Mouse (Mus musculus): ENCODE results near the gene Pde6h. TPM values are rescaled to one million over a fixed set of nuclear protein-coding genes. Genes with fewer than 3 reads are reported as not detected.

Gene Pde6h
- total and polyA plus RNA-seq, 3 experiments = 0.08 TPM; not detected in 2

GRCm38 (mm10) chr6:137014346-137014745 is 90.7 kb downstream of the Pde6h start:
- TF ChIP-seq CHD1 (IDR thresholded peaks at IDR 0.05; ENCODE audit: low read depth, low read length) (no peak), TCF12 (IDR thresholded peaks at IDR 0.05; ENCODE audit: low read depth, low read length) (no peak), KAT2A (conservative IDR thresholded peaks at IDR 0.05; ENCODE audit: low read depth, low read length) (no peak), MEF2A (IDR thresholded peaks at IDR 0.05; ENCODE audit: extremely low read depth, insufficient replicate concordance, low read depth, low read length, poor library complexity, severe bottlenecking) (no peak)
- no peak overlapping the region for H3K4me3 ChIP-seq (ENCODE audit: control insufficient read depth in 1 of 2, insufficient read depth in 1 of 2, low read depth in 2 of 2, low read length in 2 of 2)
- no peaks in the 10 kb centered on the region for H3K36me3 ChIP-seq (ENCODE audit: control insufficient read depth in 1 of 2, insufficient read depth in 2 of 2, low read length in 2 of 2)

DNA sequence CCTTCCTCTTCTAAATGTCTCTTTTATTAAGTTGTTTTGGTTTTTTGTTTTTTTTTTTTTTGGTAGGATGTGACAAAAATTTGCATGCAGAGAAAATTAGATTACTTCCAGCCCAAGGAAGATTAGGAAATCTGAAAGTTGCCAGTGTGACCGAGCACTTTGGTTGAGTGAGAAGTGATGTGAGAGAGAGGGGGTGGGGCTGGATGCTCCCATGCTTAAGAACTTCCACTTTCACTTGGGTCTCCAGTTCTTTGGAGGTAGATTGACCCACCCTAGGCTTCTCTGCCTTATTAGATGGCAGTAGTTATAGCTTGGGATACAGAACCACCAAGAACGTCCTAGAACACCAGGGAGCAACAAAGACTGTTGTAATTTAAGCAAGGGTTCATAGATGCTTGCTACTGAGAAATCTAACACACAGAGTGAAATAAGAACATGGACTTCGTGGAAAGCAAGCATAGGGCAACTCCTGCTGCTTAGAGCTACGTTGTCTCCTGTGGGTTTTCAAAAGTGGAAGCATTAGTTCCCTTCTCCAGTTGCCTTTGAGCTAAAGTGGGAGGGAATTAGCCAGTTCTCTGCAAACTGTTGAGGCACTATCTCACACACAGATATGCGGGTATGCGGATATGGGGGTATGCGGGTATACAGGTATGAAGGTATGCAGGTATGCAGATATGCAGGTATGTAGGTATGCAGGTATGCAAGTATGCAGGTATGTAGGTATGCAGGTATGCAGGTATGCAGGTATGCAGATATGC is 93.8 kb downstream of the Pde6h start:
- no peak for TF ChIP-seq TAL1 (IDR thresholded peaks at IDR 0.05; ENCODE audit: low read length)
- no peak for TF ChIP-seq USF1 (IDR thresholded peaks at IDR 0.05; ENCODE audit: low read depth, low read length)
- TF ChIP-seq ZMIZ1 (IDR thresholded peaks at IDR 0.05; ENCODE audit: low read depth, low read length) = no peak
- no peak for TF ChIP-seq MYB (IDR thresholded peaks at IDR 0.05; ENCODE audit: low read depth, low read length)
- TF ChIP-seq RAD21 (IDR thresholded peaks at IDR 0.05; ENCODE audit: low read depth, low read length) = no peak
- TF ChIP-seq CHD1 (IDR thresholded peaks at IDR 0.05; ENCODE audit: low read depth, low read length) = no peak
- TF ChIP-seq BHLHE40 (IDR thresholded peaks at IDR 0.05; ENCODE audit: borderline replicate concordance, low read depth, low read length) = no peak
- TF ChIP-seq ZKSCAN1 (IDR thresholded peaks at IDR 0.05; ENCODE audit: low read depth, low read length) = no peak
- TF ChIP-seq CHD2 (IDR thresholded peaks at IDR 0.05; ENCODE audit: low read length) = no peak
- no peak for TF ChIP-seq MYC (IDR thresholded peaks at IDR 0.05; ENCODE audit: low read depth, low read length)
- TF ChIP-seq SIN3A (IDR thresholded peaks at IDR 0.05; ENCODE audit: low read length) = no peak
- no peak for TF ChIP-seq NELFE (IDR thresholded peaks at IDR 0.05; ENCODE audit: low read depth, low read length)
- no peak for TF ChIP-seq TCF12 (IDR thresholded peaks at IDR 0.05; ENCODE audit: low read depth, low read length)
- no peak for TF ChIP-seq UBTF (IDR thresholded peaks at IDR 0.05; ENCODE audit: borderline replicate concordance, insufficient read depth, low read depth, low read length)
- no peak for DNase-seq (ENCODE audit: low read depth, low spot score)
- H3K4me3 ChIP-seq (ENCODE audit: control insufficient read depth in 1 of 2, insufficient read depth in 1 of 2, low read depth in 2 of 2, low read length in 2 of 2) = no peak overlapping the region

More at GRCm38 (mm10) chr6:137014346-137014745, 90.7 kb downstream of the Pde6h start:
- no peaks in the 10 kb centered on the region for H3K27me3 ChIP-seq (ENCODE audit: control insufficient read depth in 1 of 2, insufficient read depth in 2 of 2, low read length in 2 of 2)
- H3K27ac ChIP-seq (ENCODE audit: control insufficient read depth, low read depth, low read length) = no peak overlapping the region
- no peak for DNase-seq (ENCODE audit: low read depth, low spot score)
- H3K79me2 ChIP-seq (ENCODE audit: control insufficient read depth, insufficient read depth, low read length, poor library complexity) = no peaks in the 10 kb centered on the region
- H3K4me1 ChIP-seq (ENCODE audit: control insufficient read depth in 1 of 2, insufficient read depth in 2 of 2, low read length in 2 of 2) = no peaks in the 10 kb centered on the region
- no peak overlapping the region for H3K9ac ChIP-seq (ENCODE audit: control insufficient read depth, low read depth, low read length, poor library complexity, severe bottlenecking)
- no peaks in the 10 kb centered on the region for H3K9me3 ChIP-seq (replicated peaks; ENCODE audit: insufficient read depth, low read length)

More for the DNA sequence above, 93.8 kb downstream of the Pde6h start:
- no peaks in the 10 kb centered on the region for H3K36me3 ChIP-seq (ENCODE audit: control insufficient read depth in 1 of 2, insufficient read depth in 2 of 2, low read length in 2 of 2)
- H3K9ac ChIP-seq (ENCODE audit: control insufficient read depth, low read depth, low read length, poor library complexity, severe bottlenecking) = no peak overlapping the region
- H3K79me2 ChIP-seq (ENCODE audit: control insufficient read depth, insufficient read depth, low read length, poor library complexity) = no peaks in the 10 kb centered on the region
- no peaks in the 10 kb centered on the region for H3K9me3 ChIP-seq (replicated peaks; ENCODE audit: insufficient read depth, low read length)
- no peaks in the 10 kb centered on the region for H3K27me3 ChIP-seq (ENCODE audit: control insufficient read depth in 1 of 2, insufficient read depth in 2 of 2, low read length in 2 of 2)
- no peak overlapping the region for H3K27ac ChIP-seq (ENCODE audit: control insufficient read depth, low read depth, low read length)
- no peaks in the 10 kb centered on the region for H3K4me1 ChIP-seq (ENCODE audit: control insufficient read depth in 1 of 2, insufficient read depth in 2 of 2, low read length in 2 of 2)

Other genes starting within 250 kb of the Pde6h start
- not detected in 2 replicates for gene Gucy2c, start 142.1 kb upstream of the Pde6h start, total RNA-seq (2012; rRNA removed)
- gene Gucy2c, start 142.1 kb upstream of the Pde6h start, polyA plus RNA-seq (2012; ENCODE audit: insufficient read depth in 1 of 2, insufficient read length in 2 of 2, low read depth in 1 of 2, low replicate concordance in 2 of 2, missing spikeins in 1 of 2) = not detected
- 306 and 416 TPM in 2 replicates for gene Hist4h4, start 119.4 kb upstream of the Pde6h start, total RNA-seq (2012; rRNA removed)
- gene Hist4h4, start 119.4 kb upstream of the Pde6h start, polyA plus RNA-seq (2012; ENCODE audit: insufficient read depth in 1 of 2, insufficient read length in 2 of 2, low read depth in 1 of 2, low replicate concordance in 2 of 2, missing spikeins in 1 of 2) = 1 to 10 TPM in 1 of 2 experiments, not detected in 1; 1.1 TPM
- 111 and 142 TPM in 2 replicates for gene H2afj, start 115.6 kb upstream of the Pde6h start, total RNA-seq (2012; rRNA removed)
- gene H2afj, start 115.6 kb upstream of the Pde6h start, polyA plus RNA-seq (2012; ENCODE audit: insufficient read depth in 1 of 2, insufficient read length in 2 of 2, low read depth in 1 of 2, low replicate concordance in 2 of 2, missing spikeins in 1 of 2) = 100 to 1,000 TPM in 1 of 2 experiments, not detected in 1; 176 TPM
- 0.26 and 0.27 TPM in 2 replicates for gene BC049715, start 96.2 kb upstream of the Pde6h start, total RNA-seq (2012; rRNA removed)
- 1 to 10 TPM in 1 of 2 experiments, not detected in 1; 1.2 TPM for gene BC049715, start 96.2 kb upstream of the Pde6h start, polyA plus RNA-seq (2012; ENCODE audit: insufficient read depth in 1 of 2, insufficient read length in 2 of 2, low read depth in 1 of 2, low replicate concordance in 2 of 2, missing spikeins in 1 of 2)
- gene Wbp11, start 95.6 kb upstream of the Pde6h start, total RNA-seq (2012; rRNA removed) = 43.5 and 58.0 TPM in 2 replicates
- gene Wbp11, start 95.6 kb upstream of the Pde6h start, polyA plus RNA-seq (2012; ENCODE audit: insufficient read depth in 1 of 2, insufficient read length in 2 of 2, low read depth in 1 of 2, low replicate concordance in 2 of 2, missing spikeins in 1 of 2) = 100 to 1,000 TPM; 294 to 411 TPM
- gene Smco3, start 88.4 kb upstream of the Pde6h start, total RNA-seq (2012; rRNA removed) = not detected in 2 replicates
- not detected for gene Smco3, start 88.4 kb upstream of the Pde6h start, polyA plus RNA-seq (2012; ENCODE audit: insufficient read depth in 1 of 2, insufficient read length in 2 of 2, low read depth in 1 of 2, low replicate concordance in 2 of 2, missing spikeins in 1 of 2)
- 0.13 and 0.50 TPM in 2 replicates for gene Art4, start 66.1 kb upstream of the Pde6h start, total RNA-seq (2012; rRNA removed)
- under 1 TPM in 1 of 2 experiments, not detected in 1; 0.60 TPM for gene Art4, start 66.1 kb upstream of the Pde6h start, polyA plus RNA-seq (2012; ENCODE audit: insufficient read depth in 1 of 2, insufficient read length in 2 of 2, low read depth in 1 of 2, low replicate concordance in 2 of 2, missing spikeins in 1 of 2)
- not detected in 2 replicates for gene Mgp, start 48.0 kb upstream of the Pde6h start, total RNA-seq (2012; rRNA removed)
- gene Mgp, start 48.0 kb upstream of the Pde6h start, polyA plus RNA-seq (2012; ENCODE audit: insufficient read depth in 1 of 2, insufficient read length in 2 of 2, low read depth in 1 of 2, low replicate concordance in 2 of 2, missing spikeins in 1 of 2) = not detected
- not detected in 2 replicates for gene Erp27, start 1.7 kb upstream of the Pde6h start, total RNA-seq (2012; rRNA removed)
- under 1 TPM in 1 of 2 experiments, not detected in 1; 0.39 TPM for gene Erp27, start 1.7 kb upstream of the Pde6h start, polyA plus RNA-seq (2012; ENCODE audit: insufficient read depth in 1 of 2, insufficient read length in 2 of 2, low read depth in 1 of 2, low replicate concordance in 2 of 2, missing spikeins in 1 of 2)
- 102 and 144 TPM in 2 replicates for gene Arhgdib, start 18.1 kb downstream of the Pde6h start, total RNA-seq (2012; rRNA removed)
- gene Arhgdib, start 18.1 kb downstream of the Pde6h start, polyA plus RNA-seq (2012; ENCODE audit: insufficient read depth in 1 of 2, insufficient read length in 2 of 2, low read depth in 1 of 2, low replicate concordance in 2 of 2, missing spikeins in 1 of 2) = 100 to 1,000 TPM; 346 to 408 TPM
- not detected in 2 replicates for gene Rerg, start 246.7 kb downstream of the Pde6h start, total RNA-seq (2012; rRNA removed)
- not detected for gene Rerg, start 246.7 kb downstream of the Pde6h start, polyA plus RNA-seq (2012; ENCODE audit: insufficient read depth in 1 of 2, insufficient read length in 2 of 2, low read depth in 1 of 2, low replicate concordance in 2 of 2, missing spikeins in 1 of 2)

All from MEL (cell line).